Mouse (Mus musculus) midbrain, embryonic 13.5 days (tissue): ENCODE measurements around the gene Tmem253. TPM values are rescaled to one million over a fixed set of nuclear protein-coding genes. Genes with fewer than 3 reads are reported as not detected.
A peak's percentile ranks its signal among the peaks of the same experiment; 100 is the strongest.

Experiments used
- ATAC-seq: fragments of 200-750 bp; cut with Nextera tagmentation; 2 replicates; pipeline ENCODE4 v1.8.0; 2017; ENCODE audit warnings: mild to moderate bottlenecking, moderate TSS enrichment, moderate library complexity
- H3K27ac ChIP-seq: fragments of 300-500 bp; sonication (generic); 2 replicates; pipeline ENCODE4 v1.5.1; 2015; ENCODE audit warnings: inconsistent platforms, mild to moderate bottlenecking, moderate library complexity
- H3K27me3 ChIP-seq: fragments of 300-500 bp; sonication (generic); 2 replicates; pipeline ENCODE4 v1.6.1; 2015; ENCODE audit warnings: mild to moderate bottlenecking, inconsistent platforms
- H3K36me3 ChIP-seq: fragments of 300-500 bp; sonication (generic); 2 replicates; pipeline ENCODE4 v1.6.1; 2015; ENCODE audit warnings: mild to moderate bottlenecking, inconsistent platforms
- H3K4me1 ChIP-seq: fragments of 300-500 bp; sonication (generic); replicated peaks from 2 replicates; pipeline ENCODE4 v1.6.1; 2015; ENCODE audit warnings: inconsistent platforms
- H3K4me2 ChIP-seq: fragments of 300-500 bp; sonication (generic); replicated peaks from 2 replicates; pipeline ENCODE4 v1.6.1; 2015; ENCODE audit warnings: moderate library complexity, mild to moderate bottlenecking, inconsistent platforms
- H3K4me3 ChIP-seq: fragments of 300-500 bp; sonication (generic); replicated peaks from 2 replicates; pipeline ENCODE4 v1.5.1; 2015; ENCODE audit warnings: mild to moderate bottlenecking, inconsistent platforms
- H3K9ac ChIP-seq: fragments of 300-500 bp; sonication (generic); replicated peaks from 2 replicates; pipeline ENCODE4 v1.6.1; 2015; ENCODE audit warnings: mild to moderate bottlenecking, inconsistent platforms
- H3K9me3 ChIP-seq: fragments of 300-500 bp; sonication (generic); 2 replicates; pipeline ENCODE4 v1.6.1; 2016; ENCODE audit warnings: mild to moderate bottlenecking, inconsistent platforms
- WGBS: fragments of 180-500 bp; shearing (Covaris S2); methylation state at CpG from one replicate; pipeline ENCODE4 v1.1.7; 2015; 5-methylcytosine and 5-hydroxymethylcytosine counted together
- polyA plus RNA-seq: library from polyadenylated mRNA; unstranded; fragments of >200 nt; fragmentation: Nextera tagmentation; extraction: Ambion mirVana; gene quantifications from 2 replicates; pipeline ENCODE4 v1.2.1, GENCODE M21; 2015

Gene Tmem253
- 0.82 and 0.92 TPM in 2 replicates for polyA plus RNA-seq

DNA sequence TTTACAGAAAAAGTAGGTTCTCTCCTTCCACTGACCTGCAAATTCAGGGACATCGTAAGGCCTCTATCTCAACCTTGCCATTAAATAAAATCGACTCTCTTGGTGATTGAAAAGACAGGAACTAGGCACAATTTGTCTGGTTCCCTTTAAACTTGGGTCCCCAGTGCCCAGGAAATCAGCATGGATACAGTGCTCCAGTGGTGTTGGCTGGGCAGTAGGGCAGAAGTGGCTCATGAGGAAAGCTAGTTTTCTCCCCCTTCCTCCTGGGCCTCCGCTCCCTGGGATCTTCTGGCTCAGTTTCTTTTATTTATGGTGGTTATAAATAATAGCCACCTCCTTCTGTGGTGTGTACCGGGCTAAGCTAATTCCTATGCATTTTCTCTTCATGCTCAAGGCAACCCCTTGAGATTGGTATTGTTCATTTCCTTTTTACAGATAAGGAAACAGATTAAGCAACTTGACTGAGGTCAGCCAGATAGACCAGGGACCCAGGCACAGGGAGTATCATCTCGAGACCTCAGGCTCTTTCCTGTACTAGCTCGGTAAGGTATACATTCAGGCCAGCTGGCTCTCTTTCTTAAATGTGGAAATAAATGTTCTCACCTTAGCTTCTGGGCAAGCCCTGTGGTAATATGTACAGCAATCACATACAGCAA lies at the start of gene Tmem253:
TSS of gene Tmem253 (plus strand) at position 214 of the 656 bp plus-strand sequence.
- no peaks in the 10 kb centered on the region for H3K27me3 ChIP-seq
- peak within 1 kb of the TSS; percentile 90 for H3K9ac ChIP-seq
- peak within 1 kb of the TSS; percentile 63 for H3K4me3 ChIP-seq
- no peaks in the 10 kb centered on the region for H3K36me3 ChIP-seq
- peak within 1 kb of the TSS; percentile 83 for H3K4me2 ChIP-seq
- peak within 1 kb of the TSS; percentile 99 for H3K27ac ChIP-seq
- WGBS: 18% methylated on average over 6 of the region's 6 CpGs
- peaks cover 69% of the 10 kb centered on the region for H3K4me1 ChIP-seq
- ATAC-seq: no peak
- H3K9me3 ChIP-seq: no peaks in the 10 kb centered on the region

DNA sequence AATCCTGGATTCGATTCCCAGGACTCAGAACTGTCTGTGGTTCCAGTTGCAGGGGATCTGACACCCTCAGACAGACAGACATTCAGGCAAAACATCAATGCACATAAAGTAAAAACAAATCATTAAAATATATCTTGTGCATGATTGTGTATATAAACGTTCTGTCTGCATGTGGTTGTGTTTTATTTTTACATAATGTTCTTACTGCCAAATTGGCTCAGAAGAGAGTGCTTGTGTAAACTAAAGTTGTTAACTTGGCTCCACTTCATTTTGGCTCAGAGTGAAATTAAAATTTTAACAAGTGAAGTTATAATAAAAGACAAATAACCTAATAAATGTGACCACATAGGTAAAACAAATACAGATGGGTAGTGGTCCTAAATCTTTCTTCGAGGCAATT lies 48.1 kb upstream of the Tmem253 start:
- no peak overlapping the region for H3K27ac ChIP-seq
- H3K9ac ChIP-seq: no peak overlapping the region
- no peak for ATAC-seq
- no peak overlapping the region for H3K4me2 ChIP-seq
- no peaks in the 10 kb centered on the region for H3K36me3 ChIP-seq
- H3K4me3 ChIP-seq: no peak overlapping the region
- WGBS: 90% methylated on average over 3 of the region's 3 CpGs
- no peaks in the 10 kb centered on the region for H3K9me3 ChIP-seq
- no peaks in the 10 kb centered on the region for H3K27me3 ChIP-seq
- H3K4me1 ChIP-seq: no peaks in the 10 kb centered on the region

DNA sequence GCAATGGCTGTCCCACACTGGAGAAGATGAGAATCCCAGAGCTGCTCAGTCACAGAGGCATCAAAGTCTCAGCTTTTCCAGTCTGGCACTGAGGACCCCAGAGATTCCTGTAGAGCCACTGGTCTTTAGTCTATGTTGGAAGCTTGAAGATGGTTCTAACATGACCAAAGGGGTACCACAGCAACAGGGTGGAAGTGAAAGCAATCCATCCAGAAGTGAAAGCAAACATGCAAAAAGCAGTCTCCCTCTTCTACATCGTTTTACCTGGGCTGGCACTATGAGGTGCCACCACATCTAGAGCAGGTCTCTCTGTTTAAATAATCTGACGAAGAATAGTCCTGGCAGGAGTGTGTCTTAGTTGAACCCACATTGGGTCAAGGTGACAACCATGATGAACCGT lies 36.2 kb upstream of the Tmem253 start:
- H3K9me3 ChIP-seq: 0 out of 2 replicates have a peak, but pooled peaks cover 3% of the 10 kb centered on the region
- 94% methylated on average over 3 of the region's 3 CpGs for WGBS
- no peak overlapping the region for H3K9ac ChIP-seq
- no peak for ATAC-seq
- no peak overlapping the region for H3K27ac ChIP-seq
- H3K4me1 ChIP-seq: peaks cover 11% of the 10 kb centered on the region
- H3K4me3 ChIP-seq: no peak overlapping the region
- H3K27me3 ChIP-seq: no peaks in the 10 kb centered on the region
- H3K4me2 ChIP-seq: no peak overlapping the region
- no peaks in the 10 kb centered on the region for H3K36me3 ChIP-seq

DNA sequence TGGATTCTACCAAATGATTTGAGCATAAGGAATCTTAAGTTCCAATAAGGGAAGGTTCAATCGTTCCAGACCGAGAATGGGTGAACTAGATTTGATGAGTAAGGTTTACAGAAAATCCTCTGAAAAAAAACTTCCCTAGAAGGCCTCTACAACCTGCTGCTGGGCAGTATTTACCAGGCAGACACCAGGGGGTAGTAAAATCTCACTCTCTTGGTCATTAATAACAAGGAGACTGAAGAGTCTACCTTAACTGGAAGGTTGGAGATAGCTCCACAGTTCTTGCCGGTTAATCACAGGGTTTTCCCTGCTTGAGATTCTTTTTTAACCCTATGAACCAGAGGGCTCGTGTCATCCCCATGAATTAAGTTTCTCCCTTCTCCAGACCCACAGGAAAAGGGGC lies 32.2 kb upstream of the Tmem253 start:
- H3K9me3 ChIP-seq: no peaks in the 10 kb centered on the region
- no peaks in the 10 kb centered on the region for H3K27me3 ChIP-seq
- peaks cover 11% of the 10 kb centered on the region for H3K36me3 ChIP-seq
- no peak overlapping the region for H3K4me3 ChIP-seq
- H3K27ac ChIP-seq: 0 out of 2 replicates have a peak overlapping the region, but pooled peaks have one; percentile 2
- 55% methylated on average over 4 of the region's 4 CpGs for WGBS
- ATAC-seq: no peak
- no peak overlapping the region for H3K9ac ChIP-seq
- peak overlapping the region; percentile 97 for H3K4me2 ChIP-seq
- H3K4me1 ChIP-seq: peaks cover 38% of the 10 kb centered on the region

DNA sequence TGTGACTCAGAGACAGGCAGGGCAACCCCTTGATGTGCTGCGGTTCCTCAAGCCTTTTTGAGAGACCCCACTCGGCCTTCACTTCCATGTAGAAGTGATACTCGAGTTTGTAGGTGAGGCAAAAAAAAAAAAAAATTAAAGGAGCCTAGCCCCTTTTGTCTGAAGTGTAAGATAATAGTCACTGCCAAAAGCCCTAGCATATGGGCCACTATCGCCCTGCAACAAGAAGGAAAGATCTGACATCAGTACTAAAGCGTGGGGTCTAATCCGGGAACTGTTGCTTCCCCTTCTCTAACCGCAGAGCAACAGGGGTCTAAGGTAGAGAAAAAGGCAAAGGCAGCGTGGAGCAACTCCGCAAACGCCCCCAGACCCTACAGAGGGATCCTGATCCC lies 31.6 kb upstream of the Tmem253 start:
- Histone ChIP-seq H3K27me3 (no peaks in the 10 kb centered on the region), H3K36me3 (peaks cover 16% of the 10 kb centered on the region), H3K9me3 (no peaks in the 10 kb centered on the region), H3K4me1 (peaks cover 41% of the 10 kb centered on the region), H3K4me3 (peak overlapping the region; percentile 75), H3K4me2 (peak overlapping the region; percentile 97), H3K9ac (peak overlapping the region; percentile 87), H3K27ac (peak overlapping the region; percentile 90)
- 4% methylated on average over 10 of the region's 10 CpGs for WGBS
- ATAC-seq: no peak

DNA sequence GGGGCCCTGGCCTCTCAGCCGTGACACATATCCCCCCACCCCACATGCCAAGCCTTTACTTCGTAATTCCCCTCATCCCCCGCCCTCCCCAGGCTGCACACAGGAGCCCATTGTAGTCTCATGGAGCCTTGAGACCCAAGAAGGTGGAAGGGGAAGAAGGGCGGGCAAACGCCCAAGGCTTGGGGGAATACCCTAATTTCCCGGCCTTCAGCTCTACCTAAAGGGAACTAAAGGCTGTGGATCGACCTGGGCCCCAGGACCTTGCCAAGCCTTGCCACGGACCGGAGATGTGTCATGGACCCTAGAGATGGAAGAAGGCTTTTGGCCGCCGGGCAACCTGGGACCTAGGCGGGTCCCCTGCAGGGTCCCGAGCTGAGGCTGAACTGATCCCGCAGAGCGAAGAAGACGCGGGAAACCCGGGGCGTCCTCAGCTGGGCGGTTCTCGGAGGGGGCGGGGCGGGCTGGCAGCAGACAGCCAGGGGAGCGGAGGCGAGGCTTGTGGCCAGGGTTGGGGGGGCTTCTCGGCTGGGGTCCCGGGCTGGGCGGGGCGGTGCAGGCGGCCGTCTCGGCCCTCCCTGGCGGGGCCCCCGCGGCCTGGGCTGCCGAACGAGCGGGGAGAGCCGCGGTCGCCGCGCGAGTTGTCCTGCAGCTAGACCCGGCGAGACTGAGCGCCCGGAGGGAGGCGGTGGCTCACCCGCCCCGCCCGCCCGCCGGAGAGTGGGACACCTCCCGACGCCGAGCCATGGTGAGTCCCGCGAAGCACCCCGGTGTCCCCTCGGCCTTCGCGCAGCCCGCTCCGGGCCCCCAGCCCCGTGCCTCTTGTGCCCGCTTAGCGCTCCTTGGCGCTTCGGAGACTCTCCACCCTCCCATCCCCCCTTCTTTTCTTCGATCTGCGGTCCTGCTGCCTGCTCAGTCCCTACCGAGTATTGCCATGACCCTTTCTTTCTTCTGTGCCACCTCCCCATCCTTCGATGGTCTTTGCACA lies 30.9 kb upstream of the Tmem253 start, which contains the start of gene Arhgef40:
TSS of gene Arhgef40 (plus strand) at position 473 of the 985 bp plus-strand sequence.
- no peaks in the 10 kb centered on the region for H3K9me3 ChIP-seq
- peaks cover 48% of the 10 kb centered on the region for H3K4me1 ChIP-seq
- peak; percentile 93 for ATAC-seq
- 1% methylated on average over 31 of the region's 74 CpGs for whole genome bisulfite sequencing
- H3K4me3 ChIP-seq: peak within 1 kb of the TSS; percentile 75
- H3K27me3 ChIP-seq: no peaks in the 10 kb centered on the region
- H3K9ac ChIP-seq: peak within 1 kb of the TSS; percentile 87
- peak within 1 kb of the TSS; percentile 97 for H3K4me2 ChIP-seq
- H3K36me3 ChIP-seq: peaks cover 23% of the 10 kb centered on the region
- peak within 1 kb of the TSS; percentile 90 for H3K27ac ChIP-seq

DNA sequence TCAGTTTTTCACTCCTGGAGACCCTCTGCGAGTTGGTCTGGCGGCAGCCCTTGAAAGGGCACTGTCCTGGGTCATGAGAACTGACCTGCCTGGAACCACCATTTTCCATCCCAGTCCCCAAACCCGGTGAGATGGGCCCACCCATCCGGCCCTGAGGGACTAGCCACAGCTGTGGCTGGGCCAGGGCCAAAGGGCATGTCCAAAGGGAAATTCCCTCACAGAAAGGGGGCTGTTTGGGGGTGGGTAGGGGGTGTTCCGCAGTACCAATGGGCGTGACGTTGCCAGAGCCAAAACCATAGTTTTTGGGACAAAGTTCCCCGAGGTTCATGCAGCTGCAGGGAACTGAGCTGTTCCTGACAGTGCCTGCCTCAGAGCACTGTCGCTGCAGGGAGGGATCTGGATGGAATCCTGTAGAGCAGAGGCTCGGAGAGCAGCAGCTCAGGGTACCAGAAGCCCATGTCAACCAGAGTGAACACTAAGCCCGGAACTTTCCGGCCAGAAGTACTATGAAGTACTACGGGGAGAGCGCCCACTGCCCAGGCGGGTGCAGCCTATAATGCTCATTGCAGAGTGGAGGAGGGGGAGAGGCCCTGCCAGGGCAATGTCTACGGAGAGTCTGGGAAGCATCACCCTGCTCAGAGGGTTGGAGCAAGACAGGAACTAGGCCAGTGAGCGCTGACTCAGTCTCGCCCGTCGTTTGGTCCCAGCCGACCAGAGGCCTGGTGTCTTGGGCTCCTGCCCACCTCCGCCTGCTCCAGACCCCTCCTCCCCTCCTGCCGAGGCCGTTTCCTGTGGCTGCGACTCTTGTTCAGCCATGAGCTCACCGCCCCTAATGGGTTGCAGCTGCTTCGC lies 29.9 kb upstream of the Tmem253 start:
- peak; percentile 61 for ATAC-seq
- Histone ChIP-seq H3K4me1 (peaks cover 55% of the 10 kb centered on the region), H3K36me3 (peaks cover 33% of the 10 kb centered on the region), H3K27ac (peak overlapping the region; percentile 90), H3K9me3 (no peaks in the 10 kb centered on the region), H3K9ac (peak overlapping the region; percentile 87), H3K27me3 (no peaks in the 10 kb centered on the region), H3K4me3 (peak overlapping the region; percentile 75), H3K4me2 (peak overlapping the region; percentile 97)
- whole genome bisulfite sequencing: under 1% methylated on average over 27 of the region's 27 CpGs

DNA sequence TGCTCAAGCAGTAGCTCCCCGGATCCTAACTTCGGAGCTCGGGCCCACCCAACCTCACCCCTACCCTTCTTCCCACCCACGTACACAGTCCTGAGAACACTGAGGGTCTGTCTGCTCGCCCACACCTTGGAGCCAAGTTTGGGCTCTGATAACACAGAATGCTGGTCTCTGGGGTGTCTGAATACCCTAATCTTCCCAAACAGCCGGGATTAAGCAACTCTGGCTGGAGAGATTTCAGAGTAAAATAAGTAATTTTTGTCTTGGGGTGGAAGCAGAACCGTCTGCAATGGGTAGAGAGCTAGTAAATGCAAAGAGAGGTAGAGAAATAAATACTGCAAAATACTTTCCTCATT lies 29.3 kb upstream of the Tmem253 start:
- Histone ChIP-seq H3K4me2 (peak overlapping the region; percentile 97), H3K27ac (peak overlapping the region; percentile 90), H3K4me3 (peak overlapping the region; percentile 75), H3K9me3 (no peaks in the 10 kb centered on the region), H3K9ac (peak overlapping the region; percentile 87), H3K27me3 (no peaks in the 10 kb centered on the region), H3K4me1 (peaks cover 55% of the 10 kb centered on the region), H3K36me3 (peaks cover 39% of the 10 kb centered on the region)
- ATAC-seq: no peak
- 2% methylated on average over 7 of the region's 7 CpGs for WGBS

DNA sequence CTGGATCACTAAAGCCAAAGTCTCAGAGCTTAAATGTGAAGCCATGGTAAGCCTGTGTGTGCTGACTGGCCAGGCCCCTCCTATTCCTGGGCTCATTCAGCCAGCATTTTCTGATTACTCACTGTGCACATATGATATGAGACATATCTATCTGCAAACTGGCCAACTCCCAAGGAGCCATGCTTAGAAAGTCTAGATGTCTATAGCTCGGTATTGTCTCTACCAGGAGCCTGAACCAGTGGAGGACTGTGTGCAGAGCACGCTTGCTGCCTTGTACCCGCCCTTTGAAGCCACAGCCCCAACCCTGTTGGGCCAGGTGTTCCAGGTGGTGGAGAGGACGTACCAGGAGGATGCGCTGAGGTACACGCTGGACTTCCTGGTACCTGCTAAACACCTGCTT lies 28.3 kb upstream of the Tmem253 start:
- H3K4me3 ChIP-seq: no peak overlapping the region
- 0 out of 2 replicates have a peak overlapping the region, but pooled peaks have one; percentile 97 for H3K4me2 ChIP-seq
- peaks cover 55% of the 10 kb centered on the region for H3K4me1 ChIP-seq
- H3K36me3 ChIP-seq: peaks cover 49% of the 10 kb centered on the region
- H3K27me3 ChIP-seq: no peaks in the 10 kb centered on the region
- H3K27ac ChIP-seq: no peak overlapping the region
- WGBS: 95% methylated on average over 6 of the region's 6 CpGs
- no peaks in the 10 kb centered on the region for H3K9me3 ChIP-seq
- ATAC-seq: no peak
- 0 out of 2 replicates have a peak overlapping the region, but pooled peaks have one; percentile 23 for H3K9ac ChIP-seq

DNA sequence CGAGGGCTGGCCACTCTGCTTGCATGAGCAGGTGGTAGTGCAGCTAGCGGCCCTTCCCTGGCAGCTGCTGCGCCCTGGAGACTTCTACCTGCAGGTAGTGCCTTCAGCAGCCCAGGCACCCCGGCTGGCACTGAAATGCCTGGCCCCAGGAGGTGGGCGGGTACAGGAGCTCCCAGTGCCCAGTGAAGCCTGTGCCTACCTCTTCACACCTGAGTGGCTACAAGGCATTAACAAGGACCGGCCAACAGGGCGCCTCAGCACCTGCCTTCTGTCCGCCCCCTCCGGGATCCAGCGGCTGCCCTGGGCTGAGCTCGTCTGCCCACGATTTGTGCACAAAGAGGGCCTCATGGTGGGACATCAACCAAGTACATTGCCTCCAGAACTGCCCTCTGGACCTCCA lies 26.7 kb upstream of the Tmem253 start:
- H3K4me1 ChIP-seq: peaks cover 50% of the 10 kb centered on the region
- H3K27me3 ChIP-seq: no peaks in the 10 kb centered on the region
- no peak overlapping the region for H3K4me3 ChIP-seq
- peaks cover 62% of the 10 kb centered on the region for H3K36me3 ChIP-seq
- 0 out of 2 replicates have a peak overlapping the region, but pooled peaks have one; percentile 9 for H3K4me2 ChIP-seq
- no peaks in the 10 kb centered on the region for H3K9me3 ChIP-seq
- ATAC-seq: no peak
- H3K27ac ChIP-seq: no peak overlapping the region
- WGBS: 71% methylated on average over 12 of the region's 12 CpGs
- peak overlapping the region; percentile 53; the same call in 1 of the 2 replicates for H3K9ac ChIP-seq

DNA sequence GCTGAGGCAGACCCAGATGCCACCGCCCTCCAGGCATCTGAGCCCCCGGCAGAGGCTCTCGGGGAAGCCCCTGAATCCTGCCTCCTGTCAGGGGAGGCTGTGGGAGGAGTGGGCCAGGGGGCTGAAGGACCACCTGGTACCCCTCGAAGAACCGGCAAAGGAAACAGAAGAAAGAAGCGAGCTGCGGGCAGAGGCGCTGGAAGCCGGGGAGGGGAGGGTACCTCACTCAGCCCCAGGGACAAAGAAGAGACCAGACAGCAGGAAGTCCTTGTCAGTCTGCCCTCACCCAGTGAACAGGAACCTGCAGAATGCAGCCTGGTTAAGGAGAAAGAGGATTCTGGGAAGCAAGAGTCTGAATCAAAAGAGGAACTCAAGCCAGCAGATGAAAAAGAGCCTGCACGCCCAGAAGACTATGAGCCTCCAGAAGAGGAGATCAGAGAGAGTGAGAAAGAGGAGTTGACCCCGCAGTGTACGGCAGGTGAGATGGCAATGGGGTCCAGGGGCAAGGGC lies 25.9 kb upstream of the Tmem253 start:
- Histone ChIP-seq H3K4me3 (no peak overlapping the region), H3K9ac (peak overlapping the region; percentile 53), H3K4me2 (peak overlapping the region; percentile 9; the same call in 1 of the 2 replicates), H3K36me3 (peaks cover 69% of the 10 kb centered on the region), H3K27me3 (no peaks in the 10 kb centered on the region), H3K4me1 (peaks cover 43% of the 10 kb centered on the region), H3K27ac (no peak overlapping the region), H3K9me3 (no peaks in the 10 kb centered on the region)
- WGBS: 64% methylated on average over 12 of the region's 12 CpGs
- ATAC-seq: no peak
